Mouse (Mus musculus): Measurements from ENCODE around the gene Ncoa7.

- TF ChIP-seq CTCF (IDR thresholded peaks at IDR 0.05; ENCODE audit: borderline replicate concordance, extremely low read depth, insufficient read depth, insufficient read length) = no peak
- no peak for TF ChIP-seq POLR2A (IDR thresholded peaks at IDR 0.05; ENCODE audit: borderline replicate concordance, extremely low read depth, insufficient read depth, insufficient read length, poor library complexity, severe bottlenecking)
Measured at GRCm38 (mm10) chr10:30678051-30678450, 125.1 kb downstream of the Ncoa7 start.

Data from brain, embryonic 14.5 days (tissue).